Comparison of ENCODE assay signal across 8 mouse cellular contexts in the genomic region with DNA sequence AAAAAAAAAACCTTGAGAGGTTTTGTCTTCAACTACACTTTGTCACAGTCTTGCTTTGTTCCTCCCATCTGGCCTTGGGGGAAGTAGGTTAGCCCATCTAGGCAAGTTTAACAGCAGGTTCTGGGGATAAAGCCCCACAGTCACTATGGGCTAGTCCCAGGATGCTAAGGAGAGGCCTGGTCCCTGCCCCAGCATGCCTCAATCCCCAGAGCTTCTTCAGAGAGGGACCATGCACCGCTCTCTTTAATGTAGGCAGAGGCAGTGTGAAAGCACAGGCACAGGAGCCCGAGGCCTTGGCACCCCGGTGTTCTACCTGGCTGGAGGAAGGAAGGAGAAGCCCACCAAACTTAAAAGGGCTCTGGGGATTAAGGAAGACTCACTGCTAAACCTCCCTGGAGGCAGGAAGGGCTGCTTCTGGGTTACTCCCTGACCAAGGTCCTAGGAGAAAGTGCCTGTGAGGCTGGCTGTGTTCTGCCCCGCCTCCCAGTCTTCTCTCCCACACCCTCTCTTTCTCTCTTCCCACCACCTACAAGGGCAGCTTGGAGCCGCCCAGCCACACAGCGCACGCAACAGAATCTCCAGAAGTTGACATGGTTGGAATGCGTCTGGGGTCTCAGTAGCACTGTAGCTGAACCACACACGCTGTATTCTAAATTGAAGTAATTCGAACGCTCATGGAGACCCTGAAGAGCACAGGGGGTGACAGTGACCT.
DNase-seq lines count a peak whose midpoint lies in the region; ATAC-seq and TF ChIP-seq lines count a peak whose summit lies in the region.

No protein-coding gene starts in this region.

- H3K27me3 ChIP-seq in thymus, adult 2 months (ENCODE audit: control insufficient read depth, insufficient read depth, low read length) = no peaks in the 10 kb centered on the region
- H3K27me3 ChIP-seq in embryonic facial prominence, embryonic 12.5 days = no peaks in the 10 kb centered on the region
- H3K27me3 ChIP-seq in hindbrain, embryonic 15.5 days = no peaks in the 10 kb centered on the region
- H3K27me3 ChIP-seq in limb, embryonic 14.5 days (ENCODE audit: control insufficient read depth, insufficient read depth, low read length) = no peaks in the 10 kb centered on the region
- H3K27me3 ChIP-seq in midbrain, embryonic 12.5 days = peaks cover 22% of the 10 kb centered on the region

- 0 out of 2 replicates have a peak, but pooled peaks have one; percentile 76 for ATAC-seq in embryonic facial prominence, embryonic 12.5 days (ENCODE audit: insufficient number of reproducible peaks, insufficient read depth, low FRiP score, low TSS enrichment)
- ATAC-seq in hindbrain, embryonic 15.5 days (ENCODE audit: low FRiP score, low read depth) = peak; percentile 65
- peak; percentile 70 for ATAC-seq in limb, embryonic 14.5 days (ENCODE audit: low FRiP score, low read depth)
- ATAC-seq in midbrain, embryonic 12.5 days (ENCODE audit: low FRiP score, low read depth) = peak; percentile 44; the same call in 1 of the 2 replicates

- H3K9me3 ChIP-seq in embryonic facial prominence, embryonic 12.5 days = no peaks in the 10 kb centered on the region
- H3K9me3 ChIP-seq in hindbrain, embryonic 15.5 days = no peaks in the 10 kb centered on the region
- no peaks in the 10 kb centered on the region for H3K9me3 ChIP-seq in limb, embryonic 14.5 days (ENCODE audit: control insufficient read depth, low read length)
- H3K9me3 ChIP-seq in midbrain, embryonic 12.5 days = no peaks in the 10 kb centered on the region

- peak overlapping the region; percentile 31; the same call in 1 of the 2 replicates for H3K4me3 ChIP-seq in thymus, adult 2 months (ENCODE audit: control insufficient read depth, insufficient read depth, low read length)
- peak overlapping the region; percentile 40 for H3K4me3 ChIP-seq in embryonic facial prominence, embryonic 12.5 days
- peak overlapping the region; percentile 38 for H3K4me3 ChIP-seq in hindbrain, embryonic 15.5 days
- H3K4me3 ChIP-seq in limb, embryonic 14.5 days (replicated peaks; ENCODE audit: low read length) = peak overlapping the region; percentile 33
- H3K4me3 ChIP-seq in midbrain, embryonic 12.5 days = peak overlapping the region; percentile 41

- no peak for DNase-seq in thymus, adult 2 months
- DNase-seq in thymus, postnatal 25 days = no peak
- peak; percentile 25 for DNase-seq in limb, embryonic 14.5 days (ENCODE audit: low spot score)
- peak; percentile 69 for DNase-seq in yolk sac, embryonic 10.5 days (ENCODE audit: low spot score)
- no peak for DNase-seq in frontal cortex, postnatal 36 days (ENCODE audit: low spot score in 2 of 2)

- H3K9ac ChIP-seq in embryonic facial prominence, embryonic 12.5 days = peak overlapping the region; percentile 36
- H3K9ac ChIP-seq in hindbrain, embryonic 15.5 days = 0 out of 2 replicates have a peak overlapping the region, but pooled peaks have one; percentile 17
- peak overlapping the region; percentile 37; the same call in 1 of the 2 replicates for H3K9ac ChIP-seq in limb, embryonic 14.5 days (ENCODE audit: low read depth, low read length, severe bottlenecking)
- no peak overlapping the region for H3K9ac ChIP-seq in midbrain, embryonic 12.5 days (replicated peaks)

- H3K4me1 ChIP-seq in thymus, adult 2 months (replicated peaks; ENCODE audit: control insufficient read depth, insufficient read depth, low read length) = peaks cover 17% of the 10 kb centered on the region
- H3K4me1 ChIP-seq in embryonic facial prominence, embryonic 12.5 days = peaks cover 14% of the 10 kb centered on the region
- peaks cover 20% of the 10 kb centered on the region for H3K4me1 ChIP-seq in hindbrain, embryonic 15.5 days (replicated peaks)
- peaks cover 16% of the 10 kb centered on the region for H3K4me1 ChIP-seq in limb, embryonic 14.5 days (ENCODE audit: control insufficient read depth, insufficient read depth, low read length)
- peaks cover 15% of the 10 kb centered on the region for H3K4me1 ChIP-seq in midbrain, embryonic 12.5 days

- no peak for TF ChIP-seq POLR2A in thymus, adult 2 months (IDR thresholded peaks at IDR 0.05; ENCODE audit: control insufficient read depth, extremely low read depth, insufficient read depth, low read length, poor library complexity)
- no peak for TF ChIP-seq POLR2A in limb, embryonic 14.5 days (IDR thresholded peaks at IDR 0.05; ENCODE audit: borderline replicate concordance, extremely low read depth, insufficient read depth, insufficient read length)

- H3K36me3 ChIP-seq in thymus, adult 2 months (ENCODE audit: control insufficient read depth, insufficient read depth, low read length) = no peaks in the 10 kb centered on the region
- no peaks in the 10 kb centered on the region for H3K36me3 ChIP-seq in embryonic facial prominence, embryonic 12.5 days
- no peaks in the 10 kb centered on the region for H3K36me3 ChIP-seq in hindbrain, embryonic 15.5 days
- H3K36me3 ChIP-seq in limb, embryonic 14.5 days (ENCODE audit: control insufficient read depth, insufficient read depth, low read length) = no peaks in the 10 kb centered on the region
- H3K36me3 ChIP-seq in midbrain, embryonic 12.5 days = no peaks in the 10 kb centered on the region

- 56% methylated on average over 11 of the region's 11 CpGs for WGBS in thymus, adult 2 months
- 5% methylated on average over 11 of the region's 11 CpGs for WGBS in embryonic facial prominence, embryonic 12.5 days
- WGBS in hindbrain, embryonic 15.5 days = 9% methylated on average over 11 of the region's 11 CpGs
- 6% methylated on average over 11 of the region's 11 CpGs for WGBS in limb, embryonic 14.5 days
- 2% methylated on average over 11 of the region's 11 CpGs for WGBS in midbrain, embryonic 12.5 days

- no peak overlapping the region; the same call in 1 of the 2 replicates for H3K27ac ChIP-seq in thymus, adult 2 months (ENCODE audit: control insufficient read depth, insufficient read depth, low read length)
- peak overlapping the region; percentile 46 for H3K27ac ChIP-seq in embryonic facial prominence, embryonic 12.5 days
- H3K27ac ChIP-seq in hindbrain, embryonic 15.5 days (replicated peaks) = peak overlapping the region; percentile 6
- 0 out of 2 replicates have a peak overlapping the region, but pooled peaks have one; percentile 39 for H3K27ac ChIP-seq in limb, embryonic 14.5 days (replicated peaks; ENCODE audit: low read depth, low read length)
- H3K27ac ChIP-seq in midbrain, embryonic 12.5 days (replicated peaks) = no peak overlapping the region

- TF ChIP-seq CTCF in thymus, adult 2 months (IDR thresholded peaks at IDR 0.05; ENCODE audit: borderline replicate concordance, control insufficient read depth, extremely low read depth, insufficient read depth, low read length, poor library complexity) = no peak

- H3K4me2 ChIP-seq in embryonic facial prominence, embryonic 12.5 days (replicated peaks) = peak overlapping the region; percentile 67
- H3K4me2 ChIP-seq in hindbrain, embryonic 15.5 days = peak overlapping the region; percentile 62
- H3K4me2 ChIP-seq in limb, embryonic 14.5 days (replicated peaks; ENCODE audit: low read depth, low read length, severe bottlenecking) = peak overlapping the region; percentile 63
- peak overlapping the region; percentile 75 for H3K4me2 ChIP-seq in midbrain, embryonic 12.5 days (replicated peaks)

Comparison
In these comparisons a context has a peak if more than half of its experiments do, and no peak if none do; other contexts are left out.
1. DNase-seq: peak in limb, embryonic 14.5 days (single experiment) and yolk sac, embryonic 10.5 days (single experiment); none in thymus, adult 2 months (single experiment), thymus, postnatal 25 days (single experiment) and frontal cortex, postnatal 36 days (0 of 2).
2. H3K27ac ChIP-seq: peak in embryonic facial prominence, embryonic 12.5 days (single experiment), hindbrain, embryonic 15.5 days (single experiment) and limb, embryonic 14.5 days (single experiment); none in thymus, adult 2 months (single experiment) and midbrain, embryonic 12.5 days (single experiment).
3. Peak in every context shown above with its lines, with median percentiles within 50 percentile points of each other: H3K4me3 ChIP-seq, ATAC-seq and H3K4me2 ChIP-seq.